Mouse (Mus musculus) limb, embryonic 14.5 days (tissue): ENCODE data around the gene Whamm. TPM values are rescaled to one million over a fixed set of nuclear protein-coding genes. Genes with fewer than 3 reads are reported as not detected.

Source experiments
- ATAC-seq: fragments of 200-750 bp; cut with Nextera tagmentation; 2 replicates; pipeline ENCODE4 v1.8.0; 2017; ENCODE audit warnings: low read depth, moderate number of reproducible peaks, moderate TSS enrichment; ENCODE audit not compliant: low FRiP score
- DNase-seq: peaks from one replicate; pipeline ENCODE4 v3.0.0-alpha.2; 2015; ENCODE audit warnings: low spot score
- H3K27ac ChIP-seq: fragments of 300-500 bp; sonication (generic); replicated peaks from 2 replicates; pipeline ENCODE4 v1.5.1; 2014; ENCODE audit warnings: low read depth, mild to moderate bottlenecking, low read length, moderate library complexity, mixed read lengths
- H3K27me3 ChIP-seq: fragments of 300-500 bp; sonication (generic); 2 replicates; pipeline ENCODE4 v1.6.1; 2014; ENCODE audit warnings: low read length, mixed read lengths; ENCODE audit not compliant: control insufficient read depth, insufficient read depth
- H3K36me3 ChIP-seq: fragments of 300-500 bp; sonication (generic); 2 replicates; pipeline ENCODE4 v1.6.1; 2014; ENCODE audit warnings: mild to moderate bottlenecking, low read length, moderate library complexity, mixed read lengths; ENCODE audit not compliant: control insufficient read depth, insufficient read depth
- H3K4me1 ChIP-seq: fragments of 300-500 bp; sonication (generic); 2 replicates; pipeline ENCODE4 v1.6.1; 2014; ENCODE audit warnings: antibody characterized with exemption, low read length, mixed read lengths; ENCODE audit not compliant: control insufficient read depth, insufficient read depth
- H3K4me2 ChIP-seq: fragments of 300-500 bp; sonication (generic); replicated peaks from 2 replicates; pipeline ENCODE4 v1.6.1; 2014; ENCODE audit warnings: low read depth, mild to moderate bottlenecking, low read length, moderate library complexity; ENCODE audit not compliant: severe bottlenecking
- H3K4me3 ChIP-seq: fragments of 300-500 bp; sonication (generic); replicated peaks from 2 replicates; pipeline ENCODE4 v1.5.1; 2014; ENCODE audit warnings: low read length
- H3K9ac ChIP-seq: fragments of 300-500 bp; sonication (generic); 2 replicates; pipeline ENCODE4 v1.6.1; 2014; ENCODE audit warnings: mild to moderate bottlenecking, low read depth, low read length, moderate library complexity; ENCODE audit not compliant: severe bottlenecking
- H3K9me3 ChIP-seq: fragments of 300-500 bp; sonication (generic); 2 replicates; pipeline ENCODE4 v1.6.1; 2016; ENCODE audit warnings: low read length; ENCODE audit not compliant: control insufficient read depth
- POLR2A ChIP-seq: fragments of 200-500 bp; IDR thresholded peaks from 2 replicates; pipeline ENCODE4 v1.8.0; 2012; ENCODE audit warnings: inconsistent platforms, mild to moderate bottlenecking, moderate library complexity, borderline replicate concordance; ENCODE audit not compliant: insufficient read depth, insufficient read length; ENCODE audit errors: extremely low read depth
- WGBS: fragments of 180-500 bp; shearing (Covaris S2); extraction: QIAGEN DNeasy Blood & Tissue Kit; methylation state at CpG from one replicate; pipeline ENCODE4 v1.1.7; 2014; 5-methylcytosine and 5-hydroxymethylcytosine counted together
- polyA plus RNA-seq, 2 experiments: library from polyadenylated mRNA; depleted of rRNA in 1 of 2; stranded (reverse) in 1 of 2; unstranded in 1 of 2; fragments of >200 nt; fragmentation: Nextera tagmentation in 1 of 2; extraction: Ambion mirVana in 1 of 2; gene quantifications; 2 replicates each; pipeline versions ENCODE4 v1.2.1 to v1.2.3; 2012 to 2014

Gene Whamm
- polyA plus RNA-seq, 2 experiments: 5.4 to 10.4 TPM

DNA sequence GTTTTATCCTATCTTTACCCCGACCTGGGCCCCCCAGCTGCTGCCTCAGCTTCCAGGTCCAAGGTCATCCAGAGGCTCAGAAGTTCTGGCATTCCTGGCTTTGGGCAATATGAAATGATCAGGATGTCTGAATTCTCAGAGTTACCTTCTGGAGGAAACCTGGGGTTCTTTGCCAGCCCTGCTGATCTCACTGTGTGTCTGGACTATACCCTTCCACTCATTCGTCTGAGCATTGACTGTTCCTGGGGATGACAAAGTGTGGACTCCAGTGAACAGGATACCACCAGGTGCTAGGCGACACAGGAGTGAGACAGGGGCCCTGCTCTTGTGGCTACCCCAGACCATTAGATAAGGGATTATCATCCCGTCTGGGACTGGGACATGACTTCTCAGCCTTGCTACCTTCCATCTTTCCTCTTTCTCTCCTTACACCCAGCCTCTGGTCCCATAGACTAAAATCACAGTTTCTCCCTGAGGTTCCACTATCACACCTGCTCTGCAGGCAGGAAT lies 7.5 kb upstream of the Whamm start:
- H3K36me3 ChIP-seq: no peaks in the 10 kb centered on the region
- ATAC-seq: no peak
- no peaks in the 10 kb centered on the region for H3K9me3 ChIP-seq
- H3K4me1 ChIP-seq: no peaks in the 10 kb centered on the region
- H3K9ac ChIP-seq: no peak overlapping the region
- no peak overlapping the region for H3K4me3 ChIP-seq
- TF ChIP-seq POLR2A: no peak
- DNase-seq: no peak
- H3K4me2 ChIP-seq: no peak overlapping the region
- H3K27ac ChIP-seq: no peak overlapping the region
- 77% methylated on average over 4 of the region's 4 CpGs for WGBS
- no peaks in the 10 kb centered on the region for H3K27me3 ChIP-seq

DNA sequence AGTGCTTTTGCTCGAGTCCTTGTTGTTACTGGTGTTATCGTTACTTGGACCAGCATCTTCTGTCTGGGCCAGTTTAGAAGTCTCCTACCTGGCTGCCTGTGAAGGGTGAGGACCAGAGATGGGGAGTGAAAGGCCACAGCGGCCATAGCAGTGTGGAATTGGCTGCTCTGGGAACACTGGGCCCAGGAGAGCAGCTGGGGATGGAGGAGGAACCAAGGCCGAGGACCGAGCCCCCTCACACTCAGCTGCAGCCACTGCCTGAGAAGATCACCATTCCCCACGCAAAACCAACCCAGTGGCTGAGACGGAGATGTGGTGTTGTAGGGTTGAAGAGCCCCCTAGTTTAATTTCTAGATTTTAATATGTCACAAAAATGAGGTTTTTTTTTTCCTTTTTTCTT lies 6.3 kb upstream of the Whamm start:
- Histone ChIP-seq H3K36me3 (no peaks in the 10 kb centered on the region), H3K27me3 (no peaks in the 10 kb centered on the region), H3K9me3 (no peaks in the 10 kb centered on the region), H3K4me2 (no peak overlapping the region), H3K27ac (no peak overlapping the region), H3K9ac (0 out of 2 replicates have a peak overlapping the region, but pooled peaks have one; percentile 17), H3K4me3 (no peak overlapping the region), H3K4me1 (no peaks in the 10 kb centered on the region)
- WGBS: 72% methylated on average over 7 of the region's 7 CpGs
- DNase-seq: no peak
- no peak for ATAC-seq
- TF ChIP-seq POLR2A: no peak

DNA sequence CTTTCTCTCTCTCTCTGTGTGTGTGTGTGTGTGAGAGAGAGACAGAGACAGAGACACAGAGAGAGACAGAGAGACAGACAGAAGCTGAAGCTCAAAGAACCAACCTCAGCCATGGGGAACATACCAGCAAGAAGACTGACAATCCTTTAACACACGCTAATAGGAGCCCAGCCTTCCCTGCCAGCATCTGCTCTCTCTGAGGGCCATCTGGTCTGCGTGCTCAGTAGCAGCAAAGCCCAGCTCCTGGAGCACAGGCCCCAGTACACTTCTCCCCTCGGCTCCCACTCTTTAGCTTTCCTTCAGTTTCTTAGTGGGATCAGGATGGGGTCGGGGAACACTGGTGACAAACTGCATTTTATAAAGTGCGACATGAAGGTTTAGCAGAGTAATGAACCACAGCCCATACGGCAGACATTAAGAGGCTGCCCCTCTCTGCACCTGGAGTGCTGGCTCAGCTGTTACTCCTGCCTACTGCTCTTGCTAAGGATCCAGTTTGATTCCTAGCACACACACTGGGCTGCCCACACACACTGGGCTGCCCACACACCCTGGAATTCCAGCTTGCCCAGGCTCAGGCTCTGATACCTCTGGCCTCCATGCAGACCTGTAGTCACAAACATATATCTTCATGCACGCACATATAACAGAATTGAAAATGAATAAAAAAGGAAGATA lies 5.5 kb upstream of the Whamm start:
- ATAC-seq (peak; percentile 47; the same call in 1 of the 2 replicates), DNase-seq (no peak)
- WGBS: 31% methylated on average over 7 of the region's 7 CpGs

DNA sequence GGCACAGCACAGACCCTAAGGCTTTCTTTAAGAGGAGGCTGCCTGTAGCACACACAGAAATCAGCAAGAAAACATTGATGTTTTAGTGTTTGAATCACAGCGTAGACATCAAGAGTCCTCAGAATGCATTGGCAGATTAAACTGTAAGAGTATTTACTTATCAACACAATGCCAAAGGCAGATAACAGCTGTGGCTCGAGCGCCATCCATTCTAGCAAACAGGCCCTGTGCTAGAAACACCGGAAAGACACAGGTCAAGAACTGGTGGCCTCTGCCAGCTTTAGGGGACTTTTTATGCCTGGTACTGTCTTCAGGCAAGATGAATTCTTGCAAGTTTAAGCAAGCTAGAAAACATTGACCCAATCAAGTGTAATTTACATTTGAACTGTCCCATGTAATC lies 4.7 kb upstream of the Whamm start:
- no peak overlapping the region for H3K27ac ChIP-seq
- H3K4me1 ChIP-seq: no peaks in the 10 kb centered on the region
- no peak overlapping the region for H3K4me3 ChIP-seq
- H3K4me2 ChIP-seq: no peak overlapping the region
- no peak for TF ChIP-seq POLR2A
- H3K9me3 ChIP-seq: no peaks in the 10 kb centered on the region
- no peak for DNase-seq
- H3K27me3 ChIP-seq: no peaks in the 10 kb centered on the region
- WGBS: 86% methylated on average over 4 of the region's 4 CpGs
- H3K36me3 ChIP-seq: no peaks in the 10 kb centered on the region
- H3K9ac ChIP-seq: no peak overlapping the region
- no peak for ATAC-seq

More for the DNA sequence above, 5.5 kb upstream of the Whamm start:
- no peak for TF ChIP-seq POLR2A
- no peaks in the 10 kb centered on the region for H3K9me3 ChIP-seq
- H3K27ac ChIP-seq: no peak overlapping the region
- no peak overlapping the region for H3K4me3 ChIP-seq
- H3K36me3 ChIP-seq: no peaks in the 10 kb centered on the region
- no peak overlapping the region for H3K4me2 ChIP-seq
- no peaks in the 10 kb centered on the region for H3K4me1 ChIP-seq
- no peak overlapping the region for H3K9ac ChIP-seq
- H3K27me3 ChIP-seq: no peaks in the 10 kb centered on the region

DNA sequence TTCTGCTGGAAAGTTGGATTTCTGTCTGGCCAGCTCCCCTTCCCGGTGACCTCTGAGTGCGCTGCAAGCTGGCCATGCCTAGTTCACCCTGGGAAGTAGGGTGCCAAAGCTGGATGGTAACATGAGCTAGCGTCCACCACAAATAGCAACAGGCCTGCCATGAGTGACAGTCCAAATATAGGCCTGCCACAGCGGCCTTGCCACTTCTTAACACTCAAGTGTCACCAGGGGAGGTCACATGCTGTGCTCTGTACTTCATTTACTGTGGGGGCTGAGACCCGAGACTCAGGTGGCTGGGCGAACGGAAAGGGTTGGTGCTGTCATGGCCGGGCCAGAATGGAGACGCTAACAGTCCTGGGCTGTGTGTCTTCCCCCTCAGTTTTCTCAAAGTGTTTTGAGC lies 4.2 kb upstream of the Whamm start, which contains the start of gene Fsd2:
Gene Fsd2 (minus strand): TSS at position 53 of the 400 bp plus-strand sequence.
- TF ChIP-seq POLR2A: no peak
- Histone ChIP-seq H3K27me3 (no peaks in the 10 kb centered on the region), H3K9ac (no peak within 1 kb of the TSS), H3K9me3 (no peaks in the 10 kb centered on the region), H3K4me2 (no peak within 1 kb of the TSS), H3K4me3 (no peak within 1 kb of the TSS), H3K27ac (no peak within 1 kb of the TSS), H3K4me1 (peaks cover 2% of the 10 kb centered on the region; the same call in 1 of the 2 replicates), H3K36me3 (no peaks in the 10 kb centered on the region)
- DNase-seq (no peak), ATAC-seq (no peak)
- 67% methylated on average over 9 of the region's 9 CpGs for WGBS
